Mouse (Mus musculus) R1 (cell line): ENCODE results near the gene Samd4.
A peak's percentile ranks its signal among the peaks of the same experiment; 100 is the strongest.

Experiments used
- DNase-seq: peaks from one replicate; pipeline ENCODE4 v3.0.0-alpha.2; 2018; ENCODE audit warnings: low read depth, low spot score

Gene Samd4

GRCm38 (mm10) chr14:47066901-47067300 is 184.2 kb downstream of the Samd4 start:
- DNase-seq: no peak

- DNase-seq: peak; percentile 83
Measured at GRCm38 (mm10) chr14:47074045-47074666, 191.5 kb downstream of the Samd4 start.

GRCm38 (mm10) chr14:47075010-47075677 is 192.5 kb downstream of the Samd4 start:
- DNase-seq: no peak

- no peak for DNase-seq
Measured at GRCm38 (mm10) chr14:47075856-47076255, 193.2 kb downstream of the Samd4 start.

DNA sequence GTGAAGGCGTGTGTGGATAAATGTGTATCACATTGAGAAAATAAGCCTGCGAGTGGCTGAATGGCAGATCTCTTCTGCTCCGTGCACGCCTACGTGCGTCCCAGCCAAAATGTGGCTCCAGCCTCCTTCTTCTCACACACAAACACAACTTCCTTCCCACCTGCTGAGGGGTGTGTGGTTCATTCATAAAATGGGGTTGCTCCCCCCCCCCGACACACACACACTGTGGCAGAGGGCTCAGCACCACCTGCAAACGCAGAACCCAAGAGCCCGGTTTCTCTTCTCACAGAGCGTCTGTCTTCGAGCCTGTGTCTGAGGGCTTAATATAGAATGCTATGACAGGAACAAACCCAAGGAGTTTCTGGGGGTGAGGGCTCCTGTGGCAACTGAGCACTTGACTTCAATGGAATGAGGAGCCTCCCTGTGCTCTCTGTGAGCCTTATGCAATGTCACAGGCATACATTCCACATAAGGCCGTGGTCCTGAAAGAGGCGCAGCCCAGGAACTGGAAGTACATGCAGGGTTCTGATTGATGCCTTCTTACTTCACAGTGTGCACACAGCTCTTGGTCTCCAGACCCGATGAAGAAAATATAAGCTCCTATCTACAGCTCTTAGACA is 194.4 kb downstream of the Samd4 start:
- peak; percentile 8 for DNase-seq

- DNase-seq: no peak
Measured at GRCm38 (mm10) chr14:47077576-47077970, 194.9 kb downstream of the Samd4 start.

DNA sequence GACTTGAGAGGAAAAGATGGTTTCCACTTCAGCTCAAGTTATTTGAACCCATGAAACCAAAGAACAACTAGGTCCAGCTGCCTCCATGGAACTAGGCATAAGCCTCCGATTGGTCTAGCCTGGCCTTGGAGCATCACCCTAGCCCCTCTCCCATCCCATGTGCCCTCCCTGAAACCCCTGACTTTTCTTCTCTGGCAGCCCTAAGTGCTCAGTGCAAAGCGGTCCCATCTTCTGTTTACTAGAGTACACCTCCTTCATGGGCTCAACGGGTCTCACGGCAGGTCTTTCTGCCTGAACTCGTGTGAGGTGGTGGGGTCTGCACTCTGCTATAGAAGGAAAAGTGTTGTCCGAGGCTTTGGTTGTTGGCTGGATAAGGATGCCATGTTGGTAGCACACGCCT is 197.3 kb downstream of the Samd4 start:
- DNase-seq: no peak

DNA sequence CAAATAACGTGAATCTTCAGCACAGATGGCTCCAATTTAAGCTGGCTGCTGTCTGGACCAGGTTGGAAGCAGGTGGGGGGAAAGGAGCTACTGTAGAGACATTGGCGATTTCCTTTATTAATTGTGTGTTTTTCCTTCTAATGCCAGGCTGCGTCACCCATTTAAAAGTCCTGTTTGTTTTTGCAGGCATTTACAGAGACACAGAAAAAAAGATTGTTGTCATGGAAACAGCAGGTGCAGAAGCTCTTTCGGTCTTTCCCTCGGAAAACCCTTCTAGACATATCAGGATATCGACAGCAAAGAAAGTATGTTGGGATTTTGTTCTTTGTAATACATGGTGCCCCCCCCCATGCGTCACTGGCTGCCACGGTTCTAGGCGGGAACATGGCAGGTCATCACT is 200.7 kb downstream of the Samd4 start:
- DNase-seq: no peak

- no peak for DNase-seq
Measured at GRCm38 (mm10) chr14:47083838-47084237, 201.2 kb downstream of the Samd4 start.

GRCm38 (mm10) chr14:47084686-47085085 is 202.0 kb downstream of the Samd4 start:
- DNase-seq: no peak

DNA sequence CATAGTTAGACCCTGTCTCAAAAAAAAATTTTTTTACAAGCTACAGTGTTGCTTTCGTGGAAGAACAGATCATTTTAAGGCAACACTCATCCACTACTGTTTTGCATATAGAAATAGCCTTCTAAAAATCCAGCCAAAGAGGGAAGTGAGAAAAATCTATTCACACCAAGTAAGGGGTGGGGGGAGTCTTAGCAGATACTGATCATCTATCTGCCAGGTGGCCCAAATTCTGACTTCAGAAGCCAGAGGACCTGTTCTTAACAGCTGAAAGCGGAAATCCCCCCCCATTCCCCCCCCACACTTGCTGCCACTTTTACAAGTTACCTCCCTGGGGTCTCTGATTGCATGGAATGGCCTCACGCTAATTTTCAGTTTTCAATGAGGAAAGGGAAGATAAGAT is 203.5 kb downstream of the Samd4 start:
- no peak for DNase-seq

DNA sequence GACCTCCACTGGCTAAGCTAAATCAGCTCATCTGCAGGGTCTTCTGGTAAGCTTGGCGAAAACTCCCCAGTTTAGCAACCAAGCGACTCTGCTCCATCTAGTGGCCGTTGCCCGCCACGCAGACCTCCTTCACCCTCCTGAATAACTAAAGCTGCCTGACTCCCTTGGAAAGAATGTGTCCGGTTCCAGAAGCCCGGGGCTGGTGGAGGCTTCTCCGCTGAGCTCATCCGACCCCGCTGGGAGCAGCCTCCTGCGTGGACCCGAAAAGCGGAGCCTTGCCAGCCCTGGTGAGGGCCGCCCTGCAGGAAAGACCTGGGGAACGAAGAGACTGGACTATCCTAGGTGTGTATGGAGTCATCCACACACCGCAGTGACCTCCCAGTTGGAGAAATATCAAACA is 204.1 kb downstream of the Samd4 start:
- DNase-seq: peak; percentile 89

- peak; percentile 88 for DNase-seq
Measured at GRCm38 (mm10) chr14:47087182-47087581, 204.5 kb downstream of the Samd4 start.

- no peak for DNase-seq
Measured at GRCm38 (mm10) chr14:47087669-47088250, 205.1 kb downstream of the Samd4 start.

DNA sequence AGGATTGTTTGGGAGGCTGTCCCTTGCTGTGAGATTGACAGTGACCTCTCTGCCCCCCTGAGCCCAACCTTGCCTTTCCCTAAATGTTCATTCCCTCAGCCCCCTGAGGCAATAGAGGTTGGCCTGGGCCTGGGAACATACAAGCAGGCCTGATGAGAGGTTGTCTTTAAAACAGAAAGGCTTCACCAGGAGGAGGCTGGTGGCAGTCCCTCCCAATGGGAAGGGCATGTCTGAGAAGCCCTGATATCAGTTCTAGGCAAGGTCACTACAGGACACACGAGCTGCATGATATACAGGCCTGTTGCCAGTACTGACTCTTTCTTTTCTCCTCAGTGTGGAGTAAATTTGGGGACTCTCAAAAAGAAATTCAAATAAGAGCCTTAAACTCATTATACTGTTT is 205.7 kb downstream of the Samd4 start:
- no peak for DNase-seq

GRCm38 (mm10) chr14:47089153-47089552 is 206.5 kb downstream of the Samd4 start:
- no peak for DNase-seq

DNA sequence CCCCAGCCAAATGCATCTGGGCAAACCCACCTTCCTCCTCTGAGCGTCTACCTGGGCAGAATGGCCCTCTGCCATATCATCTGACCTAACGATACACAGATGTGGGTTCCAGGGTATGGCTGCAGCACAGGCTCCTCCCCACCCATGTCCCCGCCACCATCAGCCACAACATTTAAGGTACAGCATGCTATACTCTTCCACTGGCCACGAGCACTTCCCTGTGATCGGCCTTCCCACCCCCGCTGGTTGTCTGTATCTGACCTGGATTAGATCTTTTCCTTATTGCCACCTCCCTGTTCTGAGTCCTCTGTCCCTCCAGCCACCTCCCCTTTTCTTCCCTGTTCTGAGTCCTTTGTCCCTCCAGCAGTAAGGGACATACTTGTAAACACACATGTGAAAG is 209.3 kb downstream of the Samd4 start:
- DNase-seq: no peak

DNA sequence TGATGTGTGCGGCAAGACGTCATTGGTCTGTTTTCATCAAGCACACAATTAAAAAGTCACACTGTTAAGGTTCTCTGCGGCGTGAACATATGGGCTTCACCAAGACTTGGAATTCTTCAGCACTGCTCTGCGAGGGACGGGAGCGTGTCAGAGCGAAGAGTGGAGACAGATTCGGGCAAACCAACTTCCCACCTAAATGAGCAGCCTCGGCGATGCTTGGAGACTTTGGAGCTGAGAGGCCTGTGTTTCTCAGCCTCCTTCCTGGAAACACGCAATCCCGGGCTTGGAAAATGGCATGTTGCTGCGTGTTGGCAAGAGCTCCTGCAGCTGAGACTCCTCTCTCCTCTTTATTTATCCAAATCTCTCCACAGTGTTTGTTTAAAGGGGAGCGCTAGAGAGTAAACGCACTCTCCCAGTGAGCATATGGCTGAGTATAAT is 210.7 kb downstream of the Samd4 start:
- peak; percentile 31 for DNase-seq

GRCm38 (mm10) chr14:47095036-47095435 is 212.4 kb downstream of the Samd4 start:
- DNase-seq: no peak

DNA sequence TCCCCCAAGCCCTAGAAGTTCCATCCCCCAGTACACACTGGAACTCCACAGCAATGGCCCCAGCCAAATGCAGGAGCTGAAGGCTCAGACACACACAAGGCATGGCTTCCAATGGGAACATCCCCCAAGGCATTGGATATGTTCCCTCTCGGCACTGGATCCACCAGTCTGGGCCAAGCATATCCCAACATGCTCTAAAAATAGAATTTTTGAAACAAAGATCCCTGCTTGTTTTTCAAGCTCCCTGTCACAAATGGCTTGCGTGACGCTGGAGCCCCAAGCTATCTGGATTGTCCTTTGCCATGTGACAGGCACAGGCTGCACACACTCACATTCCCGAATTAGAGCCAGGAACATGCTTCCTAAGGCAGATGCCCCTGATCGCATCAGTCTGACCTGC is 213.7 kb downstream of the Samd4 start:
- no peak for DNase-seq

GRCm38 (mm10) chr14:47104246-47105173 is 221.9 kb downstream of the Samd4 start:
- no peak for DNase-seq

GRCm38 (mm10) chr14:47105174-47105557 is 222.5 kb downstream of the Samd4 start:
- no peak for DNase-seq
